Mouse (Mus musculus) urinary bladder, postnatal 25 days (tissue): ENCODE results near the gene Papolb.

ENCODE experiments used
- DNase-seq: peaks from one replicate; pipeline ENCODE4 v3.0.0; 2022; ENCODE audit warnings: low spot score

The Papolb gene

GRCm38 (mm10) chr5:142518973-142519372 lies 10.9 kb downstream of the Papolb start:
- no peak for DNase-seq

GRCm38 (mm10) chr5:142512112-142512511 lies 17.8 kb downstream of the Papolb start:
- DNase-seq, result no peak

- no peak for DNase-seq
These were observed 19.8 kb downstream of the Papolb start for GRCm38 (mm10) chr5:142510061-142510414.

- DNase-seq, result no peak
These were observed 20.5 kb downstream of the Papolb start for GRCm38 (mm10) chr5:142509141-142510060.

GRCm38 (mm10) chr5:142505695-142506423 lies 24.0 kb downstream of the Papolb start:
- DNase-seq, result peak; percentile 12

- DNase-seq, result no peak
These were observed 25.7 kb downstream of the Papolb start for GRCm38 (mm10) chr5:142504175-142504574.

GRCm38 (mm10) chr5:142502414-142502813 lies 27.5 kb downstream of the Papolb start:
- peak; percentile 63 for DNase-seq

GRCm38 (mm10) chr5:142500918-142501317 lies 29.0 kb downstream of the Papolb start:
- DNase-seq, result no peak

- DNase-seq, result peak; percentile 10
These were observed 30.9 kb downstream of the Papolb start for GRCm38 (mm10) chr5:142498964-142499363.

GRCm38 (mm10) chr5:142495321-142496096 lies 34.4 kb downstream of the Papolb start:
- no peak for DNase-seq

- no peak for DNase-seq
These were observed 36.6 kb downstream of the Papolb start for GRCm38 (mm10) chr5:142493307-142493706.

- DNase-seq, result no peak
These were observed 39.7 kb downstream of the Papolb start for GRCm38 (mm10) chr5:142489955-142490707.

- DNase-seq, result no peak
These were observed 43.2 kb downstream of the Papolb start for GRCm38 (mm10) chr5:142486654-142487053.

- DNase-seq, result no peak
These were observed 46.3 kb downstream of the Papolb start for GRCm38 (mm10) chr5:142483581-142483980.

- DNase-seq, result no peak
These were observed 47.4 kb downstream of the Papolb start for GRCm38 (mm10) chr5:142482512-142482911.

- DNase-seq, result peak; percentile 82
These were observed 50.9 kb downstream of the Papolb start for GRCm38 (mm10) chr5:142478829-142479435.

- DNase-seq, result no peak
These were observed 51.8 kb downstream of the Papolb start for GRCm38 (mm10) chr5:142477866-142478615.

GRCm38 (mm10) chr5:142477346-142477745 lies 52.5 kb downstream of the Papolb start:
- no peak for DNase-seq
